In genomic region chr16:37683154-37684130, GRCm38 (mm10) we compare ENCODE assay signal across 7 mouse cellular contexts. TPM values are rescaled to one million over a fixed set of nuclear protein-coding genes. Genes with fewer than 3 reads are reported as not detected.
DNase-seq lines count a peak whose midpoint lies in the region; ATAC-seq and TF ChIP-seq lines count a peak whose summit lies in the region.

No protein-coding gene starts in this region.

- no peaks in the 10 kb centered on the region for H3K36me3 ChIP-seq in embryonic facial prominence, embryonic 10.5 days (replicated peaks)
- no peaks in the 10 kb centered on the region for H3K36me3 ChIP-seq in limb, embryonic 15.5 days

- peaks cover 7% of the 10 kb centered on the region; the same call in 1 of the 2 replicates for H3K27me3 ChIP-seq in embryonic facial prominence, embryonic 10.5 days (replicated peaks; ENCODE audit: low read depth, poor library complexity, severe bottlenecking)
- H3K27me3 ChIP-seq in limb, embryonic 15.5 days: no peaks in the 10 kb centered on the region

- H3K9me3 ChIP-seq in embryonic facial prominence, embryonic 10.5 days: no peaks in the 10 kb centered on the region
- no peaks in the 10 kb centered on the region for H3K9me3 ChIP-seq in limb, embryonic 15.5 days

- peak overlapping the region; percentile 93 for H3K27ac ChIP-seq in embryonic facial prominence, embryonic 10.5 days (replicated peaks)
- H3K27ac ChIP-seq in limb, embryonic 15.5 days: peak overlapping the region; percentile 40; the same call in 1 of the 2 replicates
- H3K27ac ChIP-seq in olfactory bulb, adult 2 months (ENCODE audit: insufficient read depth, low read depth, low read length): peak overlapping the region; percentile 92

- no peak for ATAC-seq in limb, embryonic 15.5 days (ENCODE audit: insufficient number of reproducible peaks, low FRiP score, low TSS enrichment, low read depth)

- peak overlapping the region; percentile 67 for H3K4me2 ChIP-seq in limb, embryonic 15.5 days

- 16% methylated on average over 16 of the region's 16 CpGs for WGBS in embryonic facial prominence, embryonic 10.5 days
- 18% methylated on average over 16 of the region's 16 CpGs for WGBS in limb, embryonic 15.5 days
- WGBS in olfactory bulb, adult 2 months: 11% methylated on average over 16 of the region's 16 CpGs

- DNase-seq in 3134 (ENCODE audit: extremely low read depth, insufficient read length, low spot score) (peak; percentile 40), MN1 (ENCODE audit: low spot score) (peak; percentile 54)
- DNase-seq in embryonic facial prominence, embryonic 10.5 days (ENCODE audit: low spot score): peak; percentile 56
- peak; percentile 25 to 49 for DNase-seq in heart, postnatal 14 days
- DNase-seq in T-cell, adult 2 months (ENCODE audit: low spot score): no peak

- TF ChIP-seq CTCF in olfactory bulb, adult 2 months (IDR thresholded peaks at IDR 0.05; ENCODE audit: insufficient read depth, low read depth, low read length): no peak

- TF ChIP-seq POLR2A in olfactory bulb, adult 2 months (IDR thresholded peaks at IDR 0.05; ENCODE audit: insufficient read depth, low read depth, low read length): no peak

- intact Hi-C loops in heart, postnatal 14 days (cut with DNase I): loop anchor here (2.0 kb wide), 4 partner anchors 129 to 573 kb away; no protein-coding TSS in a partner anchor

- peak overlapping the region; percentile 55 for H3K4me3 ChIP-seq in embryonic facial prominence, embryonic 10.5 days
- no peak overlapping the region for H3K4me3 ChIP-seq in limb, embryonic 15.5 days
- no peak overlapping the region for H3K4me3 ChIP-seq in olfactory bulb, adult 2 months (ENCODE audit: insufficient read depth, low read depth, low read length)

- H3K4me1 ChIP-seq in embryonic facial prominence, embryonic 10.5 days: peaks cover 55% of the 10 kb centered on the region
- H3K4me1 ChIP-seq in limb, embryonic 15.5 days: peaks cover 37% of the 10 kb centered on the region
- H3K4me1 ChIP-seq in olfactory bulb, adult 2 months (ENCODE audit: control insufficient read depth, insufficient read depth, low read length): peaks cover 27% of the 10 kb centered on the region

- no peak overlapping the region for H3K9ac ChIP-seq in limb, embryonic 15.5 days

RNA-seq across cellular contexts. Expression of gene Ndufb4, which starts 29.2 kb away (rescaled TPM):
- 38.1 and 39.3 TPM in 2 replicates for polyA plus RNA-seq in embryonic facial prominence, embryonic 10.5 days (2016; fragmentation: Nextera tagmentation; extraction: Ambion mirVana)
- 100 to 1,000 TPM; 124 to 140 TPM for total RNA-seq in heart, postnatal 14 days (2021)
- 49.8 and 51.2 TPM in 2 replicates for polyA plus RNA-seq in limb, embryonic 15.5 days (2015; fragmentation: Nextera tagmentation; extraction: Ambion mirVana)
- not detected in 2 replicates for polyA plus RNA-seq in olfactory bulb, adult 2 months (2012; ENCODE audit: insufficient read depth, insufficient read length, low replicate concordance, missing spikeins)

Comparison
In these comparisons a context has a peak if more than half of its experiments do, and no peak if none do; other contexts are left out.
1. H3K27ac ChIP-seq: peak in every context shown above with its lines; median percentile 93 in embryonic facial prominence, embryonic 10.5 days; 92 in olfactory bulb, adult 2 months; 40 in limb, embryonic 15.5 days.